Comparison of ENCODE assay signal across 14 mouse cellular contexts in genomic region chr5:24237201-24237600, GRCm38 (mm10).
"Had no signal": no experiment of that assay in that cellular context is flagged by ENCODE, and none has a peak within 500 bp of the region (broad histone marks: within the 10 kb centered on the region; RNA-seq: fewer than 3 reads in every experiment).

No protein-coding gene starts in this region.

- DNase-seq: kidney, postnatal 14 days; liver; lung, adult 18-20 months; retina, postnatal 1 day; right cerebral cortex, postnatal 4 days; spleen, adult 18-20 months; thymus, adult 2 months; thymus, postnatal 36 days had no signal

- H3K36me3 ChIP-seq: limb, embryonic 12.5 days; midbrain, embryonic 12.5 days; neural tube, embryonic 13.5 days; stomach, embryonic 15.5 days had no signal

- H3K27ac ChIP-seq: limb, embryonic 12.5 days; liver, embryonic 14.5 days; midbrain, embryonic 12.5 days; neural tube, embryonic 13.5 days; stomach, embryonic 15.5 days had no signal

- H3K4me1 ChIP-seq: limb, embryonic 12.5 days; midbrain, embryonic 12.5 days; neural tube, embryonic 13.5 days; stomach, embryonic 15.5 days had no signal

- ATAC-seq: midbrain, embryonic 16.5 days had no signal

- H3K4me3 ChIP-seq: limb, embryonic 12.5 days; midbrain, embryonic 12.5 days; neural tube, embryonic 13.5 days; stomach, embryonic 15.5 days had no signal

- H3K9me3 ChIP-seq: limb, embryonic 12.5 days; midbrain, embryonic 12.5 days; neural tube, embryonic 13.5 days; stomach, embryonic 15.5 days had no signal

- H3K27me3 ChIP-seq: limb, embryonic 12.5 days; neural tube, embryonic 13.5 days; stomach, embryonic 15.5 days had no signal

- H3K4me2 ChIP-seq: limb, embryonic 12.5 days; midbrain, embryonic 12.5 days; neural tube, embryonic 13.5 days; stomach, embryonic 15.5 days had no signal

- H3K9ac ChIP-seq: limb, embryonic 12.5 days; liver, embryonic 14.5 days; midbrain, embryonic 12.5 days; neural tube, embryonic 13.5 days; stomach, embryonic 15.5 days had no signal
